Mouse (Mus musculus) stomach, embryonic 14.5 days (tissue): ENCODE data around the gene Mllt10. TPM values are rescaled to one million over a fixed set of nuclear protein-coding genes. Genes with fewer than 3 reads are reported as not detected.

Source experiments
- ATAC-seq: fragments of 200-750 bp; cut with Nextera tagmentation; 2 replicates; pipeline ENCODE4 v1.8.0; 2017; ENCODE audit warnings: low read depth, moderate TSS enrichment; ENCODE audit not compliant: insufficient number of reproducible peaks, insufficient read depth, low FRiP score
- H3K27ac ChIP-seq: fragments of 300-500 bp; sonication (generic); 2 replicates; pipeline ENCODE4 v1.5.1; 2014; ENCODE audit warnings: mild to moderate bottlenecking, low read length, moderate library complexity, mixed read lengths
- H3K27me3 ChIP-seq: fragments of 300-500 bp; sonication (generic); 2 replicates; pipeline ENCODE4 v1.6.1; 2014; ENCODE audit warnings: low read length, control low read depth, mixed read lengths; ENCODE audit not compliant: control insufficient read depth, insufficient read depth
- H3K36me3 ChIP-seq: fragments of 300-500 bp; sonication (generic); 2 replicates; pipeline ENCODE4 v1.6.1; 2014; ENCODE audit warnings: mild to moderate bottlenecking, control low read depth, low read length, moderate library complexity, mixed read lengths; ENCODE audit not compliant: control insufficient read depth, insufficient read depth
- H3K4me1 ChIP-seq: fragments of 300-500 bp; sonication (generic); 2 replicates; pipeline ENCODE4 v1.6.1; 2014; ENCODE audit warnings: low read length, control low read depth, mixed read lengths; ENCODE audit not compliant: control insufficient read depth, insufficient read depth
- H3K4me2 ChIP-seq: fragments of 300-500 bp; sonication (generic); replicated peaks from 2 replicates; pipeline ENCODE4 v1.6.1; 2014; ENCODE audit warnings: low read depth, low read length, control low read depth
- H3K4me3 ChIP-seq: fragments of 300-500 bp; sonication (generic); 2 replicates; pipeline ENCODE4 v1.5.1; 2014; ENCODE audit warnings: low read depth, low read length, control low read depth
- H3K9ac ChIP-seq: fragments of 300-500 bp; sonication (generic); replicated peaks from 2 replicates; pipeline ENCODE4 v1.6.1; 2014; ENCODE audit warnings: low read depth, mild to moderate bottlenecking, control low read depth, low read length, moderate library complexity, mixed read lengths
- H3K9me3 ChIP-seq: fragments of 300-500 bp; sonication (generic); 2 replicates; pipeline ENCODE4 v1.6.1; 2016; ENCODE audit warnings: low read depth, low read length, control low read depth; ENCODE audit not compliant: control insufficient read depth
- WGBS: fragments of 180-500 bp; shearing (Covaris S2); extraction: QIAGEN DNeasy Blood & Tissue Kit; methylation state at CpG from one replicate; pipeline ENCODE4 v1.1.7; 2014; 5-methylcytosine and 5-hydroxymethylcytosine counted together
- polyA plus RNA-seq: library from polyadenylated mRNA; unstranded; fragments of >200 nt; fragmentation: Nextera tagmentation; extraction: Ambion mirVana; gene quantifications from 2 replicates; pipeline ENCODE4 v1.2.1, GENCODE M21; 2014

Gene Mllt10
- polyA plus RNA-seq, 1 experiment from 2014 or later: 56.9 TPM

- peak overlapping the region; percentile 100 for H3K27ac ChIP-seq
- peak overlapping the region; percentile 96 for H3K4me2 ChIP-seq
- H3K9ac ChIP-seq: peak overlapping the region; percentile 74
- ATAC-seq: no peak
- H3K4me1 ChIP-seq: peaks cover 7% of the 10 kb centered on the region; the same call in 1 of the 2 replicates
- no peaks in the 10 kb centered on the region for H3K9me3 ChIP-seq
- peak overlapping the region; percentile 45 for H3K4me3 ChIP-seq
- WGBS: 20% methylated on average over 9 of the region's 9 CpGs
- H3K27me3 ChIP-seq: no peaks in the 10 kb centered on the region
- no peaks in the 10 kb centered on the region for H3K36me3 ChIP-seq
These were observed 3.2 kb downstream of the Mllt10 start for GRCm38 (mm10) chr2:18058146-18058708.

GRCm38 (mm10) chr2:18059063-18059462 is 4.0 kb downstream of the Mllt10 start:
- Histone ChIP-seq H3K4me1 (peaks cover 2% of the 10 kb centered on the region; the same call in 1 of the 2 replicates), H3K4me2 (no peak overlapping the region), H3K36me3 (no peaks in the 10 kb centered on the region), H3K9ac (no peak overlapping the region), H3K27me3 (no peaks in the 10 kb centered on the region), H3K4me3 (no peak overlapping the region), H3K9me3 (no peaks in the 10 kb centered on the region), H3K27ac (no peak overlapping the region)
- 36% methylated on average over 2 of the region's 2 CpGs for WGBS
- ATAC-seq: no peak

DNA sequence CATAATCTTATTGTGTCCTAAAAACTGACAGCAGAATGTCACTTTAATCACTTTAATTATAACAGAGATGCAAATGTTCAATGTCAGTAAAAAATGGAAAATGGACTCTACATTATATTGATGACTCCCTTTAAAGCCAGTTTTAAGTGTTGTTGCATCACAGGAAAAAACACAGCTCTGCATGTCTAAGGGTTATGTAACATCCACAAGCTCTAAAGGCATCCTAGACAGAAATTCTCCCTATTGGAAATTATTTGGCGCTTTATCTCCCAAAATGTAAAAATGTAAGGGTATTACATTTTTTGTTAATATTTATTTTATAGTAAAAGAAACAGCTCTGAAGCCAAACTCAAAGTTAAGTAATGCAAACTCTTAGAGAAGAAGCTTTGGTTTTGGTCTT is 4.9 kb downstream of the Mllt10 start:
- no peak overlapping the region for H3K9ac ChIP-seq
- no peaks in the 10 kb centered on the region for H3K36me3 ChIP-seq
- no peaks in the 10 kb centered on the region for H3K27me3 ChIP-seq
- ATAC-seq: no peak
- 86% methylated on average over 1 of the region's 1 CpGs for WGBS
- no peak overlapping the region for H3K27ac ChIP-seq
- no peak overlapping the region for H3K4me2 ChIP-seq
- no peaks in the 10 kb centered on the region for H3K9me3 ChIP-seq
- no peak overlapping the region for H3K4me3 ChIP-seq
- H3K4me1 ChIP-seq: no peaks in the 10 kb centered on the region

- Histone ChIP-seq H3K27me3 (no peaks in the 10 kb centered on the region), H3K9ac (no peak overlapping the region), H3K4me3 (no peak overlapping the region), H3K4me1 (no peaks in the 10 kb centered on the region), H3K9me3 (no peaks in the 10 kb centered on the region), H3K36me3 (no peaks in the 10 kb centered on the region), H3K4me2 (no peak overlapping the region), H3K27ac (no peak overlapping the region)
- no peak for ATAC-seq
- WGBS: 94% methylated on average over 1 of the region's 1 CpGs
These were observed 5.4 kb downstream of the Mllt10 start for GRCm38 (mm10) chr2:18060396-18060795.

DNA sequence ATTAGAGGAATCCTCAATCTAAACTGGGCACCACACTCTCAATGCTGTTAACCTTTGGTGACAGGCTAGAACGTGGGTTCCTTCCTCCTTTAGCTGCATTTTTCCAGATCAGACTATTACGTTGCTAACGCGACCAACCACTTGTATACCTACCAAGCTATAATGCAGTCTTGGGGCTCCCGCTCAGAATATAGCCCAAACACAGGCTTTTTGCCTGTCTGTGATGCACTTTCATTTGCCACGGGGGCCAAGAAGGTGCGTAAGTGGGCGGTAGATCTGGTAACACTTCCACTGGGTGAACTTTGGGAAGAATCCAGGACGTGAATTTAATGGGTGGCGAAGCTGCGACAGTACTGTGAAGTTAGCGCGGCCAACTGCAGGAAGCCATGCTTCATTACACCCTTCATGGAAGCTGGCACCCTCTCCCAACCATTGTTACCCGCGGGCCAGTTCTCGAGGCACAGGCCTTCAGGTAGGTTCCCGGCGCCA is 8.8 kb downstream of the Mllt10 start:
- H3K4me1 ChIP-seq: peaks cover 6% of the 10 kb centered on the region; the same call in 1 of the 2 replicates
- H3K4me3 ChIP-seq: peak overlapping the region; percentile 79
- under 1% methylated on average over 18 of the region's 18 CpGs for WGBS
- no peaks in the 10 kb centered on the region for H3K9me3 ChIP-seq
- peak overlapping the region; percentile 91 for H3K4me2 ChIP-seq
- peaks cover 7% of the 10 kb centered on the region; the same call in 1 of the 2 replicates for H3K36me3 ChIP-seq
- no peaks in the 10 kb centered on the region for H3K27me3 ChIP-seq
- peak overlapping the region; percentile 97 for H3K9ac ChIP-seq
- peak; percentile 38 for ATAC-seq
- H3K27ac ChIP-seq: peak overlapping the region; percentile 100

GRCm38 (mm10) chr2:18064356-18064858 is 9.4 kb downstream of the Mllt10 start:
- peaks cover 7% of the 10 kb centered on the region; the same call in 1 of the 2 replicates for H3K36me3 ChIP-seq
- peak overlapping the region; percentile 79 for H3K4me3 ChIP-seq
- WGBS: under 1% methylated on average over 28 of the region's 58 CpGs
- H3K27me3 ChIP-seq: no peaks in the 10 kb centered on the region
- peaks cover 6% of the 10 kb centered on the region; the same call in 1 of the 2 replicates for H3K4me1 ChIP-seq
- peak overlapping the region; percentile 100 for H3K27ac ChIP-seq
- H3K9ac ChIP-seq: peak overlapping the region; percentile 97
- H3K9me3 ChIP-seq: no peaks in the 10 kb centered on the region
- ATAC-seq: peak; percentile 97
- peak overlapping the region; percentile 91 for H3K4me2 ChIP-seq

- peak overlapping the region; percentile 100 for H3K27ac ChIP-seq
- peaks cover 6% of the 10 kb centered on the region; the same call in 1 of the 2 replicates for H3K4me1 ChIP-seq
- peaks cover 7% of the 10 kb centered on the region; the same call in 1 of the 2 replicates for H3K36me3 ChIP-seq
- peak; percentile 50 for ATAC-seq
- no peaks in the 10 kb centered on the region for H3K27me3 ChIP-seq
- no peaks in the 10 kb centered on the region for H3K9me3 ChIP-seq
- peak overlapping the region; percentile 79 for H3K4me3 ChIP-seq
- H3K9ac ChIP-seq: peak overlapping the region; percentile 97
- peak overlapping the region; percentile 91 for H3K4me2 ChIP-seq
- under 1% methylated on average over 72 of the region's 85 CpGs for WGBS
These were observed 10.1 kb downstream of the Mllt10 start for GRCm38 (mm10) chr2:18064941-18065707.

- H3K4me3 ChIP-seq: peak overlapping the region; percentile 79
- H3K36me3 ChIP-seq: peaks cover 7% of the 10 kb centered on the region; the same call in 1 of the 2 replicates
- H3K4me2 ChIP-seq: peak overlapping the region; percentile 91
- no peaks in the 10 kb centered on the region for H3K27me3 ChIP-seq
- H3K4me1 ChIP-seq: peaks cover 6% of the 10 kb centered on the region; the same call in 1 of the 2 replicates
- H3K9me3 ChIP-seq: no peaks in the 10 kb centered on the region
- ATAC-seq: no peak; the same call in 1 of the 2 replicates
- 8% methylated on average over 6 of the region's 6 CpGs for WGBS
- H3K9ac ChIP-seq: peak overlapping the region; percentile 97
- H3K27ac ChIP-seq: peak overlapping the region; percentile 76; the same call in 1 of the 2 replicates
These were observed 10.6 kb downstream of the Mllt10 start for GRCm38 (mm10) chr2:18065708-18066030.
